Mouse (Mus musculus) olfactory bulb, adult 2 months (tissue): ENCODE results near the gene Polh.

ENCODE experiments used
- CTCF ChIP-seq: fragments of 200-500 bp; IDR thresholded peaks from 2 replicates; pipeline ENCODE4 v1.5.1; 2012; ENCODE audit warnings: low read depth, mild to moderate bottlenecking, low read length, moderate library complexity; ENCODE audit not compliant: insufficient read depth
- POLR2A ChIP-seq: fragments of 200-500 bp; IDR thresholded peaks from 2 replicates; pipeline ENCODE4 v1.6.1; 2012; ENCODE audit warnings: mild to moderate bottlenecking, low read depth, low read length, moderate library complexity; ENCODE audit not compliant: insufficient read depth

DNA sequence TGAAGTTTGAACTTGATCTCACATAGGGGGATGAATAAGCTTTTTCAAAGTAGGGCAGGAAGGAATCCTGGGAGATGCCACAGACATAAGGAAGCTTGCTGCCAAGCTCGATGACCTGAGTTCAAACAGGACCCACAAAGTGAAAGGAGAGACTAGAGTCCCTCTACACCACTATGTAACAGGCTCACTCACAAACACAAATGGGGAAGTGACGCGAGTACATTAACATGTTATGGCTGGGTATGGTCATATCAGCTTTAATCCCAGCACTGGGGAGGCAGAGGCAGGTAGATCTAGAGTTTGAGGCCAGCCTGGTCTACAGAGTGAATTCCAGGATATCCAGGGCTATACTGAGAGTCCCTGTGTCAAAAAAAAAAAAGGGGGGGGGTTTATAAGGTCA lies 48.1 kb downstream of the Polh start:
- TF ChIP-seq CTCF (no peak), POLR2A (no peak)
